Mouse (Mus musculus) cerebellum, adult (tissue): ENCODE data around the gene Cd101.

Source experiments
- ATAC-seq: cut with Nextera tagmentation; 2 replicates; pipeline ENCODE4 v1.9.2; 2017; ENCODE audit warnings: mild to moderate bottlenecking, moderate library complexity, mixed read lengths; ENCODE audit not compliant: insufficient number of reproducible peaks, low FRiP score, low TSS enrichment

Cd101 gene

GRCm38 (mm10) chr3:101029339-101029738 is at the start of gene Cd101:
Cd101 (minus strand) TSS chr3:101029556.
- ATAC-seq, result no peak

DNA sequence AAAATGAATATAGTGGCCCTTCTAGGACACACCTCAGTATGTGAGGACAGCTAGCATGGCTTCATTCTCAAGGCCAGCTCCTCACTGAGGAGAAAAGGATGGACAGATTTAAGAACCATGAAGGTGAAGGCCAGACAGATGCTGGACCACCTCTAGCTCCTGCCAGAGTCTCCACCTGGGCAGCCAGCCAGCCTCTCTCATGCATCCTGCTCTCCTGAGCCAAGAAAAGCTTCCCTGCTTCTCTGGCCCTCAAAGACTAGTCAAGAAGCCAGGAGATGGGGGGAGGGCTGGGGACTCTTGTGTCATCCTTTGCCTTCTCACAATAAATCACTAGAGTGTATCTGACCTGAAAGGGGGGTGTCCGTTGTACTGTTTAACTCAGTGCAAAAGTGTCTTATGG is 49.0 kb upstream of the Cd101 start:
- 0 out of 2 replicates have a peak, but pooled peaks have one; percentile 12 for ATAC-seq

DNA sequence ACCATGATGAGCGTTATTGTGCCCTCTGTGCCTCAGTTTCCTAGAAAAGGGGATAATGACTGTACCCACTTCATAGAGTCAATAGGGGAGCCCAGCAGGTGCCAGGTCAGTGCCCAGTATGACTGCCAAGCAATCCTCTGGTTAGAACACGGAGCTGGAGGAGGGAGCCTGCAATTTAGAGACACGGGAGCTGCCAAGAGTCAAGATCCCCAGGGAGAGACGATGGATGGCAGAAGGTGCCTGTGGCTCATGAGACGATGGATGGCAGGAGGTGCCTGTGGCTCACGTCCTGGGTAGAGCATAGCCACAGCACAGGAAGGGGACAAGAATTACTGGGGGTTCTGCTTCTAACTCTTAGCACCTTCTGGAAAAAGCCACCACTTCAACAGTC is 48.3 kb upstream of the Cd101 start:
- no peak for ATAC-seq

GRCm38 (mm10) chr3:101076966-101077709 is 47.8 kb upstream of the Cd101 start:
- 0 out of 2 replicates have a peak, but pooled peaks have one; percentile 13 for ATAC-seq

DNA sequence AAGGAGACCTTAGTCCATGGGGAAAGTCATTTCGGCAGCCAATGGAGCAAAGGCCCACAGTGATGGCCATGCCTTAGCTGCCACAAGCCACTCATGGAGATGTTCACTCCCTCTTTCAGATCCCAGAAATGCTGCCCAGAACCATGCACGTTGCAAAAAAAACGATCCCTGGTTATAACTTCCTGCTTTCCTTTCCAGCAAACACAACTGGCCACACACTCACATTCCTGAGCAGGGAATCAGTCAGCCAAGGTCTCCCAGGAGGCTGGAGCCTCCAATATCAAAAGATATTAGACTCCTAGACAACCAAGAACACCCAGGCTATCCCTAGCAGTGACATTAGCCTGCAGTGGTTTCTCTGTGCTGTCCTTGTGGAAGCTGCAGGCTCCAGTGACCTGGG is 46.5 kb upstream of the Cd101 start:
- no peak for ATAC-seq

- no peak for ATAC-seq
Measured at GRCm38 (mm10) chr3:101073384-101073783, 44.0 kb upstream of the Cd101 start.

DNA sequence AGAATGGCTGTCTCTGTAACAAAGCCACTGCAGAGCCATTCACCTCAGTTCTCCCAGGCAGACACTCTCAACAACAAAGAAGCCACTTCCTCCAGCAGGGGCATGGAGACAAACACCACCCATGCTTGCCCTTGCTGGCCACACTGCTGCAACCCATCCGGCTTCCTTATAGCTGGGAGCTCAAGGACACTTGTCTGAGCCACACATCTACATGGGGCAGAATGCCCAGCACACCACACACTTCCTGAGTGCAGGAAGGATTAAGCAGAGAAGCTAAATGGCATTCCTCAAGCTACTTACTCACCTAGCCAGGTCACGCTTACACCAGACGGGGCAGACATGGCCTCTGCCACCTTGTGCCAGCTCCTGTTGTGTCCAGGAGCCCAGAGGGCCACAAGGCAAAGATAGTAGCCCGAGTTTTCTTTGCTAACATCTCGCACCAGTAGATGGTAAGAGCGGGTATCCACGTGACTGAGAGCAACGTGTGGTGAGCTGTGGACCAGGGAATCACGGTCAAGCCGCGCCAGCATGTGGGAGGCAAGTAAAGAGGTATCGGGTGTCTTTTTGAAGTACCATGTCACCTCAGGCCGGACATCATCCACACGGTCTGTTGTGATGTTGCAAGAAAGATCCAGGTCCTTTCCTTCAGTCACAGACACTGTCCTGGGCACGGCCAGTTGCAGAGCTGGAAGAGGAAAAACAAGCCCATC is 43.3 kb upstream of the Cd101 start:
- no peak for ATAC-seq

GRCm38 (mm10) chr3:101071576-101071975 is 42.2 kb upstream of the Cd101 start:
- no peak for ATAC-seq

DNA sequence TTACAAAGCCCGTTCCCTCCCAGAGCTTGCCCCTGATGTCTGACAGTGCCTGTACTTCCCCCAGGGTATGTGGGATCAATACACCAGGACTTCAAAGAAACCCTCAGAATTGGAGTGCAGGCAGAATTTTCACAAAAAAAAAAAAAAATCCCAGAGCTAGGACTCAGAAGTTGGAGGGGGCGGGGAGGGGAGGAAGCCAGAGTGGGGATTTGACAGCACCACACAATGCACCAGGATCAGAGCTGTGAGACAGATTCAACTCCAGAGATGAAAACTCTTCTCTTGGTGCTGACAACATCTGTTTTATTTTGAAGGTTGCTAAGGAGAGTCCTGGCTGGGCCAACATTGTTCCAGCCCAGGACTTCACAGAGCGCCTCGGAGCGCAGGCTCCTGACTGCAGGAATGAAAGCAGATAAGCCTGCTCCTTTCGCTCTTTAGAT is 41.5 kb upstream of the Cd101 start:
- ATAC-seq, result no peak

DNA sequence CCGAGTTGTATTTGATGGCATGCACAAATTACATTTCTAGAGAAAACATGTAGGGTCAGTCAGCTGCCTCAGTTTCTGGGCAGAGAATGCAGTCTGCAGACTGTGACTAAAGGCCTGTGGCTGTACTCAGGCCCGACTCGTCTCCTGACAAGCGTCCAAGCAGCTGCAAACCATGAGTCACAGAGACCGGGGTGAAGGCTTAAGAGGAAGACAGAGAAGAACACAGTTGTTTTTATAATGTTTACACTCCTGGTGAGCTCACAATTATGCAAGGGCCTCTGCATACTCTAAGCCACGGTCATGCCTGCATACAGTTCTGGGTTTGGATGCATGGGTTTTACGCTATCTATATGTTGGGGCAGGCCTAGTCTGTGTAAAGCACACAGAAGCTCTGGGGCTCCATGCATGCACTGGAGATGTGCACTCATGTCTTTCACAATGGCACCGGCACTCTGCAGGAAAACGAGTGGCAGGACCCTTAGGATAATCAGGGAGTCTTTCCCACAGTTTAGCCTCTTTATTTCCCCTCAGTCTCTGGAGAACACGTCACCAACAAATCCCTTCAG is 41.0 kb upstream of the Cd101 start:
- ATAC-seq, result no peak

- no peak for ATAC-seq
Measured at GRCm38 (mm10) chr3:101068701-101069100, 39.3 kb upstream of the Cd101 start.

DNA sequence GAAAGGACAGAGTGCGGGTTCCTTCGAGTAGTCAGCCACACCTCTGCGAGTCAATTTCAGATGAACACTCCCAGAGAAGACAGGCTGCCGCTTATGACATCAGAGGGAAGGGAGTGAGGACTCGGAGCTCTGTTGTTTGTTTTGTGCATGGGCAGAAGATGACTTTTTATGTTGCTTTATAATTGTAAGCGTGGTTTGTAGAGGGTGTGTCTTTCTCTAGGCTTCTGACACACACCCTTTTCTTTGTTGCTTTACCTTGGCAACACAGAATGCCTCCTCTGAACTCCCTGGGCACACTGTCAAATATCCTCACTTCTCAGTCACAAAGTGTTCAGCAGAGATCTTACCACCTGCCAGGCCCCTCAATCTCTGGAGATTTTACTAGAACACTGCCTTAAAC is 36.8 kb upstream of the Cd101 start:
- no peak for ATAC-seq

DNA sequence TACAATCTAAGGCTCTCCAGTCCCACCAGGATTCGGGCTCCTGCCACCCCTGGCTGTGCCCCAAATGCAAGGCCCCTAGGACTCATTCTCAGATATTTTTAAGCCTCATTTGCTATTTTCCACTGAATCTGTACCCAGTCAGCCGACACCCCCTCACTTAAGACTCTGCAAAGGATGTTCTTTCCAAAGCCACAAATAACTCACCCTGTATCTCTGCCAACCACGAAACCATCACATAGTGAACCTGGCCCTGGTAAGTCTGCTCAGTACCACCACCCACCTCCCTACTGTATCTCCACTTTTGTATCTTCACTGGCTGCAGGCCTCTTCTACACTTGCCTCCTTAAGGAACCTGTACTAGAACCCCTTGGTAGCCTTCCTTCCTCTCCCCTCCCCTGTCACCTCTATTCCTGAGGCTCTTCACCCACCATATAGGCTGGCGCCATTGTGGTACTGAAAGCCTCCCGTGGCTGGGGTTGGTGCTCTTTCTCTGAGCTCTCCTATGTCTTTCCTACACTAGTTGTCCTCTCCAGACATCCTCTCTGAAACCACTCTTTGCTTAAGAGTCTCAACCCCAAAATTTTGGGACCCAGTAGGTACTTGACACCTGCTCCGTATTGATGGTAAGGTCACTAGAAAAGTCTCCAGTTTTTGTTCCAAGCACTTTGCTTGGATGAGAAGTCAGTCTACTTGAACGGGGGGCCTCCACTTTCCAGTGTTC is 32.7 kb upstream of the Cd101 start:
- ATAC-seq, result no peak

DNA sequence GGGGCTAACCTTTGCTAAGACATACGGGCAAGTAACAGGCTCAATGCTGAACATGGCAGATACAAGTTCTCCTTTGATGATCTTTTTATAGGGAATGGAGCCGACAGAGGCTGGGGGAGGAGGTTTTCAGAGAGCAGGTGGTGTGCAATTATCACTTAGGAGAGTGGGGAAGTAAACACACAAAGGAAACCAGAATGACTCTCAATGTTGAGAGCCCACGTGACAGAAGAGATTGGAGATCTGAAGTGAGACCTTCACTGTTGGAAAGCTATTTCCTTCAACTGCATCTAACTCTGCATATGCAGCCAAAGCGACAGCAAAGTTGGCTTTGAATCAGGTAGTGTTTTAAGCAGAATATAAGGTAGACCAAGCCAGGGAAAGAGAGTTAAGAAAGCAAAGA is 29.9 kb upstream of the Cd101 start:
- ATAC-seq, result no peak

- ATAC-seq, result no peak
Measured at GRCm38 (mm10) chr3:101058203-101058602, 28.8 kb upstream of the Cd101 start.

- ATAC-seq, result no peak
Measured at GRCm38 (mm10) chr3:101055216-101055615, 25.9 kb upstream of the Cd101 start.

- no peak for ATAC-seq
Measured at GRCm38 (mm10) chr3:101051601-101052000, 22.2 kb upstream of the Cd101 start.

DNA sequence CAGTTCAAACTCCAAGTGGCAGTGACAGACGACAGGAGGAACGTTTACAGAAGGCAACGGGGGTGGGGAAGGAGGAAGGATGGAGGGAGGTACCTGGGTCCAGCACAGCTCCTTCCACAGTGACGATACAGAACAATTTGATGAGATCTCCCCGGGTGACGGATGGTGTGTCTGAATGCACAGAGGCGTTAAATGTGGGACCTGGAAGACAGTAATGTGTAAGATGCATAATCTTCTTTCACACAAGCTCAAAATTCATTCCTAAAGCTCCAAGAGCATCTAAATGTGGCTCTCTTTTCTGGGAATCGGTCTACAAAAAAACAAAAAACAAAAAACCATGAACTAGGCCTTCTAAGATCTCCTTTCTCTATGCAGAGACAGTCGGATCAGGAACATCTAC is 20.6 kb upstream of the Cd101 start:
- ATAC-seq, result no peak

DNA sequence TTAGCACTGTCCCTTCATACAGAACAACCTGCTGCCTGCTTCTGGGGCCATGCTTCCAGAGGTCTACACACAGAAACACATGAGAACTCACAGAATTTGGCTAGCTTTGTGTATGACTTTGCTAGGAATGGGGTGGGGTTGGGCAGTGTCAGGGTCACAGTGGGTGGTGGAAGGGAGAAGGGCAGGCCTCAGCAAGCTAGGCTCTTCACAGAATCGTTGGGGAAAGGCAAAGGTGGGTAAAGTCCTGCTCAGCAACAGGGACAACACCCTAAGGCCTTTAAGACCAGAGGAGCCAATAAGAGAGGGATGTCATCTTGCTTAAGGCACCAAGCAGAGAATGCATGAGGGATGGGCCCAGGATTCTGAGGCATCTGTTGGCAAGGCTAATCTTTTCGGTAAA is 19.4 kb upstream of the Cd101 start:
- no peak for ATAC-seq

DNA sequence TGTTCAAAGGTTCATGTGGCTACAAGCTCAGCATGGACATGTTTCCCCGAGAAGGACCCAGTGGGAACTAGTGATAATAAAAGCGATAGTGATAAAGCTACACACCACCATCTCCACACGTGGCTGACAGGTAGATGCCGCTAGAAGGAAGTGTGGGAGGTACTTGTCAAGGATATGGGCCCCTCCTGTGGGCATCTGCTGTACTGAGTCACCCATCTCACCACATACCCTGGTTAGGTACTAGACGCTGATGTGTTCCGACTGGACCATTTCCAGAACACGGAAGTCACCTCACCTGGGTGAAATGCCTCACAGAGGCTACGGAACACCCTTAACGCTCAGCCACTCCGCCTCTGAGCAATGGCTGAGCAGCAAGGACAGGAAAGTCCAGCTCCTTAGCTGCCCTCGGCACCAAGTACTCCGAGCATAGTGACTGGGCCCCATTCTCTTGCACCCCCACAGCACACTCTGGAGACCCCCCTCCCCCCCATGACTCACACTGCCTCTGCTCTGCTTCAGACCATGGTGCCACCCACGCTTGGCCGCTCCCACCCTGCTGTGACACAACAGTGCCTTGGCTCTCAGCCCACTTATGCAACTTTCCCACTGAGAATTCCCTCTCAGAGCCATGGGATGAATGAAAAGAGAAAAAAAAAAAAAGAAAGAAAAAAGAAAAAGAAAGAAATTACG is 18.4 kb upstream of the Cd101 start:
- ATAC-seq, result no peak
